10 mouse cellular contexts compared by ENCODE assay signal in the genomic region with DNA sequence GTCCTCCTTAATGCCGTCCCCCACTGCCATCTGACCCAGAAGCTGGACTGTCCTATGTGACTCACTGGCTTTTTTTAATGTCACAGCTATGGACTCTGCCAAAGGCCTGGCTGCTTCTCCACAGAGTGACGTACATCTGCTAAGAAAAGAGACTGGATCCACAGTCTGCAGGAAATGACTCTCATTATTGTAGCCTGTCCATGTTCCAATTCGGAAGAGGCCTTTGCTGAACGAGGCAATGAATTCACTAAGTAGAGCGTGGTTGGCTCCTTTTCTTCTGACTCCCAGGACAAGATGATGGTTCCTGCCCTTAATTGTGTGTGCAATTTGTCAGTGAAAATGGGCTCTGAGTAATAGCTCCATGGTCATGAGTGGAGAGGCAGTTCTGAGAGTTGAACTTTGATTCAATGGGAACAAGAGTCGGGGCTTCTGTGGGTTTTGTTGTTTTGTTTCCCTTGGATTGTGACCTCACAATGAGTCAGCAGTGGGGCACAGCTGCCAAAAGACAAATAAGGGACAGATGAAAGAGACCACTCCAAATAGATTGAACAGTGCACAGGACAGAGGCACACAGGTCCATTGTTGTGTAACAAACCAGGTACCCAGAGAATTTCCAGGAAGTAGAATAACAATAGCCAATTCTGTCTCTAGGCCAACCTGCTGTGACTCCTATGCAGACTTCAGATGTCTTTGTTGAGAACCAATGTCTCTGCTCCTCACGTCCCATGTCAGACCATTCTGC.
DNase-seq lines count a peak whose midpoint lies in the region; ATAC-seq and TF ChIP-seq lines count a peak whose summit lies in the region.
"Had no signal": no experiment of that assay in that cellular context is flagged by ENCODE, and none has a peak within 500 bp of the region (broad histone marks: within the 10 kb centered on the region; RNA-seq: fewer than 3 reads in every experiment).

No protein-coding gene starts in this region.

- intact Hi-C loops in gastrocnemius, postnatal 14 days (cut with DNase I; ENCODE audit: low total_unique reads), result no loop called here

- no peak overlapping the region for H3K4me3 ChIP-seq in embryonic facial prominence, embryonic 13.5 days
- H3K4me3 ChIP-seq in embryonic facial prominence, embryonic 10.5 days, result no peak overlapping the region
- H3K4me3 ChIP-seq in layer of hippocampus, adult 2 months, result no peak overlapping the region

- no peak; the same call in 1 of the 2 replicates for ATAC-seq in embryonic facial prominence, embryonic 13.5 days (ENCODE audit: insufficient number of reproducible peaks, insufficient read depth, low FRiP score, low TSS enrichment, low read depth)
- ATAC-seq: inflammation-experienced regulatory T-cells, adult 6 months had no signal

- no peaks in the 10 kb centered on the region for H3K4me1 ChIP-seq in embryonic facial prominence, embryonic 13.5 days
- H3K4me1 ChIP-seq in embryonic facial prominence, embryonic 10.5 days, result no peaks in the 10 kb centered on the region

- H3K4me2 ChIP-seq in embryonic facial prominence, embryonic 13.5 days, result no peak overlapping the region

- WGBS in embryonic facial prominence, embryonic 13.5 days, result 81% methylated on average over 7 of the region's 7 CpGs
- 77% methylated on average over 7 of the region's 7 CpGs for WGBS in embryonic facial prominence, embryonic 10.5 days

- no peak overlapping the region for H3K9ac ChIP-seq in embryonic facial prominence, embryonic 13.5 days

- no peaks in the 10 kb centered on the region for H3K36me3 ChIP-seq in embryonic facial prominence, embryonic 13.5 days
- H3K36me3 ChIP-seq in embryonic facial prominence, embryonic 10.5 days (replicated peaks), result no peaks in the 10 kb centered on the region

- H3K27me3 ChIP-seq in embryonic facial prominence, embryonic 13.5 days, result no peaks in the 10 kb centered on the region
- no peaks in the 10 kb centered on the region for H3K27me3 ChIP-seq in embryonic facial prominence, embryonic 10.5 days (replicated peaks; ENCODE audit: low read depth, poor library complexity, severe bottlenecking)

- peak overlapping the region; percentile 22; the same call in 1 of the 2 replicates for H3K27ac ChIP-seq in embryonic facial prominence, embryonic 13.5 days
- H3K27ac ChIP-seq in embryonic facial prominence, embryonic 10.5 days (replicated peaks), result no peak overlapping the region
- H3K27ac ChIP-seq in layer of hippocampus, adult 2 months, result no peak overlapping the region

- DNase-seq in embryonic facial prominence, embryonic 10.5 days (ENCODE audit: low spot score), result no peak
- peak; percentile 66 for DNase-seq in adrenal gland, adult 2 months
- peak; percentile 60 for DNase-seq in gastrocnemius, postnatal 14 days
- DNase-seq in kidney, postnatal 14 days, result peak; percentile 64
- no peak for DNase-seq in layer of hippocampus, adult 2 months (ENCODE audit: low spot score in 2 of 2)
- no peak for DNase-seq in right cerebral cortex, postnatal 14 days
- DNase-seq in thymus, postnatal 10 days (ENCODE audit: low spot score in 2 of 2), result no peak
- DNase-seq: B cell, adult 2 months had no signal

- no peaks in the 10 kb centered on the region for H3K9me3 ChIP-seq in embryonic facial prominence, embryonic 13.5 days
- H3K9me3 ChIP-seq in embryonic facial prominence, embryonic 10.5 days, result no peaks in the 10 kb centered on the region

- TF ChIP-seq CTCF in layer of hippocampus, adult 2 months (conservative IDR thresholded peaks at IDR 0.05), result no peak

Comparison
In these comparisons a context has a peak if more than half of its experiments do, and no peak if none do; other contexts are left out.
1. DNase-seq: peak in adrenal gland, adult 2 months (single experiment), gastrocnemius, postnatal 14 days (single experiment) and kidney, postnatal 14 days (single experiment); none in embryonic facial prominence, embryonic 10.5 days (single experiment), layer of hippocampus, adult 2 months (0 of 2), right cerebral cortex, postnatal 14 days (single experiment) and thymus, postnatal 10 days (0 of 2).